In genomic region chr2:43248671-43249070, GRCm38 (mm10) we compare ENCODE assay signal across 23 mouse cellular contexts.
"Had no signal": no experiment of that assay in that cellular context is flagged by ENCODE, and none has a peak within 500 bp of the region (broad histone marks: within the 10 kb centered on the region; RNA-seq: fewer than 3 reads in every experiment).

No protein-coding gene starts in this region.

- H3K4me2 ChIP-seq: kidney, embryonic 15.5 days; limb, embryonic 13.5 days; liver, embryonic 12.5 days; liver, embryonic 15.5 days; lung, embryonic 15.5 days; midbrain, embryonic 13.5 days; neural tube, embryonic 12.5 days; neural tube, embryonic 15.5 days had no signal

- H3K27ac ChIP-seq: kidney, embryonic 15.5 days; limb, embryonic 10.5 days; limb, embryonic 13.5 days; liver, embryonic 12.5 days; liver, embryonic 15.5 days; lung, embryonic 15.5 days; midbrain, embryonic 10.5 days; midbrain, embryonic 13.5 days; neural tube, embryonic 12.5 days; neural tube, embryonic 15.5 days; stomach, postnatal 0 days had no signal

- H3K4me1 ChIP-seq: kidney, embryonic 15.5 days; limb, embryonic 10.5 days; limb, embryonic 13.5 days; liver, embryonic 12.5 days; liver, embryonic 15.5 days; lung, embryonic 15.5 days; megakaryocyte, embryonic 14.5 days; midbrain, embryonic 10.5 days; midbrain, embryonic 13.5 days; neural tube, embryonic 12.5 days; neural tube, embryonic 15.5 days had no signal

- H3K27me3 ChIP-seq: kidney, embryonic 15.5 days; limb, embryonic 13.5 days; liver, embryonic 12.5 days; liver, embryonic 15.5 days; lung, embryonic 15.5 days; megakaryocyte, embryonic 14.5 days; midbrain, embryonic 13.5 days; neural tube, embryonic 12.5 days; neural tube, embryonic 15.5 days had no signal

- DNase-seq: kidney, postnatal 10 days; kidney, postnatal 36 days; liver; lung, adult 18-20 months; lung, postnatal 10 days; lung, postnatal 36 days; right cerebral cortex, adult 18-20 months; right cerebral cortex, postnatal 14 days; right cerebral cortex, postnatal 4 days; thymus, adult 2 months; thymus, postnatal 25 days had no signal

- H3K36me3 ChIP-seq: kidney, embryonic 15.5 days; limb, embryonic 10.5 days; limb, embryonic 13.5 days; liver, embryonic 12.5 days; liver, embryonic 15.5 days; lung, embryonic 15.5 days; midbrain, embryonic 10.5 days; midbrain, embryonic 13.5 days; neural tube, embryonic 12.5 days; neural tube, embryonic 15.5 days had no signal

- H3K4me3 ChIP-seq: kidney, embryonic 15.5 days; limb, embryonic 10.5 days; limb, embryonic 13.5 days; liver, embryonic 12.5 days; liver, embryonic 15.5 days; lung, embryonic 15.5 days; megakaryocyte, embryonic 14.5 days; midbrain, embryonic 10.5 days; midbrain, embryonic 13.5 days; neural tube, embryonic 12.5 days; neural tube, embryonic 15.5 days had no signal

- H3K9ac ChIP-seq: kidney, embryonic 15.5 days; limb, embryonic 13.5 days; liver, embryonic 12.5 days; liver, embryonic 15.5 days; lung, embryonic 15.5 days; midbrain, embryonic 13.5 days; neural tube, embryonic 12.5 days; neural tube, embryonic 15.5 days had no signal

- ATAC-seq: liver, embryonic 12.5 days; midbrain, embryonic 13.5 days had no signal

- H3K9me3 ChIP-seq: kidney, embryonic 15.5 days; limb, embryonic 10.5 days; limb, embryonic 13.5 days; liver, embryonic 12.5 days; liver, embryonic 15.5 days; lung, embryonic 15.5 days; megakaryocyte, embryonic 14.5 days; midbrain, embryonic 10.5 days; midbrain, embryonic 13.5 days; neural tube, embryonic 12.5 days; neural tube, embryonic 15.5 days had no signal
